Mouse (Mus musculus) right cerebral cortex, postnatal 14 days (tissue): ENCODE data around the gene Elavl2.

Experiments
- DNase-seq: peaks from one replicate; pipeline ENCODE4 v3.0.0; 2022

Elavl2 gene

GRCm38 (mm10) chr4:91400423-91400822, at the start of gene Elavl2:
Gene Elavl2, minus strand, starts transcription at chr4:91400785.
- DNase-seq, result no peak

- DNase-seq, result no peak
Observed at GRCm38 (mm10) chr4:91447887-91448286, 47.3 kb upstream of the Elavl2 start.

GRCm38 (mm10) chr4:91415582-91415981, 15.0 kb upstream of the Elavl2 start:
- DNase-seq, result no peak

GRCm38 (mm10) chr4:91405047-91405446, 4.5 kb upstream of the Elavl2 start:
- no peak for DNase-seq

- peak; percentile 11 for DNase-seq
Observed at GRCm38 (mm10) chr4:91399510-91400196, 932 bp downstream of the Elavl2 start.

GRCm38 (mm10) chr4:91391987-91392598, 8.5 kb downstream of the Elavl2 start:
- no peak for DNase-seq

GRCm38 (mm10) chr4:91387701-91388100, 12.9 kb downstream of the Elavl2 start:
- DNase-seq, result no peak

GRCm38 (mm10) chr4:91381201-91381627, 19.4 kb downstream of the Elavl2 start:
- DNase-seq, result no peak

GRCm38 (mm10) chr4:91380341-91381117, 20.1 kb downstream of the Elavl2 start:
- no peak for DNase-seq

GRCm38 (mm10) chr4:91379559-91379958, 21.0 kb downstream of the Elavl2 start:
- DNase-seq, result no peak

GRCm38 (mm10) chr4:91376317-91376910, 24.2 kb downstream of the Elavl2 start:
- DNase-seq, result peak; percentile 95

- no peak for DNase-seq
Observed at GRCm38 (mm10) chr4:91375372-91375687, 25.3 kb downstream of the Elavl2 start.

GRCm38 (mm10) chr4:91374571-91375371, 25.8 kb downstream of the Elavl2 start:
- peak; percentile 43 for DNase-seq

GRCm38 (mm10) chr4:91372844-91373243, 27.7 kb downstream of the Elavl2 start:
- DNase-seq, result no peak

GRCm38 (mm10) chr4:91371819-91372215, 28.8 kb downstream of the Elavl2 start:
- peak; percentile 90 for DNase-seq

GRCm38 (mm10) chr4:91371131-91371818, 29.3 kb downstream of the Elavl2 start:
- peak; percentile 62 for DNase-seq

GRCm38 (mm10) chr4:91365276-91365675, 35.3 kb downstream of the Elavl2 start:
- DNase-seq, result no peak

GRCm38 (mm10) chr4:91363963-91364362, 36.6 kb downstream of the Elavl2 start:
- no peak for DNase-seq

GRCm38 (mm10) chr4:91362520-91362919, 38.1 kb downstream of the Elavl2 start:
- no peak for DNase-seq

- no peak for DNase-seq
Observed at GRCm38 (mm10) chr4:91353138-91353537, 47.4 kb downstream of the Elavl2 start.

- DNase-seq, result no peak
Observed at GRCm38 (mm10) chr4:91349579-91349978, 51.0 kb downstream of the Elavl2 start.

- no peak for DNase-seq
Observed at GRCm38 (mm10) chr4:91334177-91334576, 66.4 kb downstream of the Elavl2 start.
